Mouse (Mus musculus) left cerebral cortex, postnatal 14 days (tissue): ENCODE measurements at regions not wholly inside any gene's neighbourhood (a gene's known extent, or its start where the extent isn't known, plus 50 kb on each side); places are given as distances from the start of the nearest gene placed in this dataset.
A peak's percentile ranks its signal among the peaks of the same experiment; 100 is the strongest.

ENCODE experiments used
- DNase-seq, 2 experiments: peaks; one replicate each; pipeline ENCODE4 v3.0.0; 2021 to 2022; ENCODE audit warnings: low spot score in 2 of 2, mixed read lengths in 1 of 2
- intact Hi-C: fragments of 180-260 bp; cut with DNase I; formaldehyde crosslinking; loops from one replicate; pipeline ENCODE4 v1.15.1; 2025

DNA sequence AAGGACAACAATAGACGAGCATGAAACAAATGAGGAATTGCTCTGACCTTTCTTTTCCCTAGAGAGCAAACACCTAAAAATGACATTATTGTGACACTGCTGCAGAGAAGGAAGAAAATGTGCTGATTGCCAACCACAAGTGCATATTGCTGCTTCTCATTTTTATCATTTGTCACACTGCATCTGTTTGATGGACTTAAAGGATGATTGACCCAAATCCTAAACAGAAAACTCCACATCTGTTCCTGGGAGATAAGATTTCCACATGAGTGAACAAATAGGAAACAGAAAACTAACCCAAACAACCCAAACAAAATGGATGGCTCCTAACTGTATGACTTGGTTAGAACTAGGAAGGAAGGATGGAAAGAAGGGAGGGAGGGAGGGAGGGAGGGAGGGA, 118.5 kb downstream of the Ccdc50 start:
- no peak for DNase-seq
- intact Hi-C loops = no loop called here

DNA sequence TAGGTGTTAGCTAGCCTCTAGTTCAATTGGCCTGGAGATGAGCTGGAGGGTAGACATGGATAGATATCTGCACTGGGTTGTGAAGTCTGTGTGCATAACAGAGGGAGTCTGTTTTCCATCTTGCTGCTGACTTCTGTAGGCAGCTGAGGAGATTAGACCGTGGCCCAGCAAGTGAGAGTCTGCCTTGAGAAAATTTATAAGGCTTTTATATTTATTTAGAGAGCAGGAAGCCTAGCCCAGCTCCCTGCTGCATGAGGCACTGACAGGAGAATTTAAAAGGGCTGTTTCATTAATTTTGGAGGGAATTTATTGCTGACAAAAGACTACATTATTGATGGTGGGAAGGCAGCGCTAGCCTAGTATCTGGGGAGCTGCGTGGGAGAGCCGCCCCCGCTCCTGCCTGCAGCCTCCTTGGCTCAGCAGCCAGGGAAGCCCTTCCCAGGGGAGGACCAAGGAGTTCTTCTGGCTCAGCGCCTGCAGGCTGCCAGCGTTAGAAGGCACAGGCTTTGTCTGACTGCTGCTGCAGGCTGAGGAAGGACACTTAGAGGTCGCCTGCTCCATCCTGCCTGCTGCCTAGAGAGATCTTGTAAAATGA, 135.0 kb downstream of the Ccdc50 start:
- intact Hi-C loops = no loop called here
- DNase-seq = peak; percentile 78 to 81

GRCm38 (mm10) chr16:27526669-27527068, 138.0 kb downstream of the Ccdc50 start:
- intact Hi-C loops = no loop called here
- DNase-seq = peak in 1 of 2 experiments; percentile 5

GRCm38 (mm10) chr16:27530634-27531033, 142.0 kb downstream of the Ccdc50 start:
- intact Hi-C loops = no loop called here
- DNase-seq = no peak
